Mouse (Mus musculus): ENCODE measurements around the gene Cep97.

DNA sequence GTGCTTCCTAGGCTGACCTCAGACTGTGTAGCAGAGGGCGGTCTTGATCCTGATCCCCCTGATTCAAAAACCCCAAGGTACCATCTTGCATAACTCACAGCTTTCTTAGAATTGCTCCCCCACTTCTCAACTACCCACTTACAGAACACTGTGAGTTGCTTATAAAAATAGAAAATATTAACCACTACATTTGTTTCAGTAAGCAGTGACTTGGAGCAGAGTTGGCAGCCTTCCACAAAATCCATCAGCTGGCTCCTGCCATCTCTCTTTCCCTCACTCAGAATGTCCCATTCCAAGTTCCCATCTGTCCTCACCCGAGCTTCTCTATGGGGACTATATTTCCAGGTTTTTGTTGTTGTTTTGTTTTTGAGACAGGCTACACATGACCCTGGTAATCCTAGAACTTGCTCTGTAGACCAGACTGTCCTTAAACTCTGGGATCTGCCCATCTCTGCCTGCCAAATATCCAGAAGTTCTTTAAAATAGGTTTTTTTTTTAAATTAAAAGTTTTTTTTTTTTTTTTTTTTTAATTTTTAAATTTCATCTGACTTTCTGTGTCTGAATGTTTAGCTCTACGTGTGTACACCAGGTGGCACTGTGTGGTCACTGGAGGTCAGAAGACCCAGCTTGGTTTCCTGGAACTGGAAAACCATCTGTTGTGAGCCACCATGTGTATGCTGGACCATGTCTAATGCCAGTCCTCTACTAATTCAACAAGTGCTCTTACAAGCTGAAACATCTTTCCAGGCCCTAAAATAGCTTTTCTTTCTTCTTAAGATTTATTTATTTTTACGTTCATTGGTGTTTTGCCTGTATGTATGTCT lies 29.7 kb upstream of the Cep97 start:
- TF ChIP-seq POLR2A (IDR thresholded peaks at IDR 0.05; ENCODE audit: control insufficient read depth, extremely low read depth, insufficient read depth, low read length, poor library complexity), result no peak
- no peak for TF ChIP-seq CTCF (IDR thresholded peaks at IDR 0.05; ENCODE audit: borderline replicate concordance, control insufficient read depth, extremely low read depth, insufficient read depth, low read length, poor library complexity)
